Mouse (Mus musculus) midbrain, embryonic 12.5 days (tissue): ENCODE results near the gene Olfr624. TPM values are rescaled to one million over a fixed set of nuclear protein-coding genes. Genes with fewer than 3 reads are reported as not detected.
"Not testable (repeated sequence)": the region's sequence is repeated elsewhere in the genome, so short reads cannot be mapped to it uniquely, and the experiment has no call there.

Source experiments
- ATAC-seq: fragments of 200-750 bp; cut with Nextera tagmentation; 2 replicates; pipeline ENCODE4 v1.8.0; 2017; ENCODE audit warnings: low read depth, moderate TSS enrichment, moderate library complexity; ENCODE audit not compliant: low FRiP score
- H3K27ac ChIP-seq: fragments of 300-500 bp; sonication (generic); replicated peaks from 2 replicates; pipeline ENCODE4 v1.5.1; 2016; ENCODE audit warnings: mild to moderate bottlenecking
- H3K27me3 ChIP-seq: fragments of 300-500 bp; sonication (generic); 2 replicates; pipeline ENCODE4 v1.6.1; 2016; ENCODE audit warnings: mild to moderate bottlenecking
- H3K36me3 ChIP-seq: fragments of 300-500 bp; sonication (generic); 2 replicates; pipeline ENCODE4 v1.6.1; 2016
- H3K4me1 ChIP-seq: fragments of 300-500 bp; sonication (generic); 2 replicates; pipeline ENCODE4 v1.6.1; 2016
- H3K4me2 ChIP-seq: fragments of 300-500 bp; sonication (generic); replicated peaks from 2 replicates; pipeline ENCODE4 v1.6.1; 2016; ENCODE audit warnings: mild to moderate bottlenecking, moderate library complexity
- H3K4me3 ChIP-seq: fragments of 300-500 bp; sonication (generic); 2 replicates; pipeline ENCODE4 v1.5.1; 2016; ENCODE audit warnings: mild to moderate bottlenecking
- H3K9ac ChIP-seq: fragments of 300-500 bp; sonication (generic); replicated peaks from 2 replicates; pipeline ENCODE4 v1.6.1; 2016; ENCODE audit warnings: mild to moderate bottlenecking, moderate library complexity
- H3K9me3 ChIP-seq: fragments of 300-500 bp; sonication (generic); 2 replicates; pipeline ENCODE4 v1.6.1; 2016; ENCODE audit warnings: mild to moderate bottlenecking
- WGBS: fragments of 180-500 bp; shearing (Covaris S2); methylation state at CpG from one replicate; pipeline ENCODE4 v1.1.7; 2016; 5-methylcytosine and 5-hydroxymethylcytosine counted together
- polyA plus RNA-seq: library from polyadenylated mRNA; unstranded; fragments of >200 nt; fragmentation: Nextera tagmentation; extraction: Ambion mirVana; gene quantifications from 2 replicates; pipeline ENCODE4 v1.2.1, GENCODE M21; 2016

The Olfr624 gene
- polyA plus RNA-seq = not detected in 2 replicates

DNA sequence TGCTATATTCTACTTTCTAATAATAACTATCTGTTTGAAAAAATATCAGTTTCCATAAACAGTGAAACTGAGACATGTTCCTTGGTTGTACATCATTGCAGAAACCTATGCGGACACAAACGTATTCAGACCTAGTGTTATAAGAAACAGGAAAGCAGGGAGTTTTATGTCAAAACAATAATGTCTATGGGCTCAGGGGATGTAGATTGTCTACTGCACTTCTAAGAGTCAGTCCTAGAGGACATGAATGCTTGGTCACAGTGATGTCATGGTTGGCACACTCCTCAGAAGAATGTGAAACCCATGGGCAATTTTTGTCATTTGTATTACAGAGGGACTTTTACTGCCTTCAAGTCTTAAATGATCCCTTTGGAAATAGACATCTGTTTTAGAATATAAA is at the start of gene Olfr624:
Gene Olfr624 (minus strand): TSS at position 101 of the 400 bp plus-strand sequence.
- WGBS = 95% methylated on average over 2 of the region's 2 CpGs
- Histone ChIP-seq H3K9me3 (no peaks in the 10 kb centered on the region), H3K27me3 (no peaks in the 10 kb centered on the region), H3K36me3 (no peaks in the 10 kb centered on the region), H3K27ac (no peak within 1 kb of the TSS), H3K4me1 (no peaks in the 10 kb centered on the region), H3K4me2 (no peak within 1 kb of the TSS), H3K9ac (no peak within 1 kb of the TSS), H3K4me3 (no peak within 1 kb of the TSS)
- ATAC-seq = no peak

DNA sequence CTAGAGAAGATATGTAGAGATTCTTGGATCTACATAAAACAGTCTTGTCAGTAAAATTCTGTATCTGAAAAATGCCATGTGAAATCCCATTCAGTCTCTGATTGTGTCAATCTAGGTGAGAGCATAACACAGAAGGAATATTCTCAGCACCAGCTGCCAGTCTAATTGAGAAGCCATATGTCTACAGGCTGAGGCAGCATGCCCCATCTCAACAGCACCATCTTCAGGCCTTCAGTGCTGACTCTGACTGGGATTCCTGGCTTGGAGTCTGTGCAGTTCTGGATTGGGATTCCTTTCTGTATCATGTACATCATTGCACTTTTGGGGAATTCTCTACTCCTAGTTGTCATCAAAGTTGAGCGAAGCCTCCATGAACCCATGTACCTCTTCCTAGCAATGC is 45.4 kb upstream of the Olfr624 start:
- H3K27ac ChIP-seq, H3K36me3 ChIP-seq, H3K4me3 ChIP-seq, H3K9me3 ChIP-seq, H3K27me3 ChIP-seq, H3K4me1 ChIP-seq, ATAC-seq, H3K9ac ChIP-seq, H3K4me2 ChIP-seq: not testable (repeated sequence)
- 100% methylated on average over 1 of the region's 1 CpGs for WGBS

GRCm38 (mm10) chr7:103714371-103714770 is 43.4 kb upstream of the Olfr624 start, which contains the start of gene Olfr243:
TSS of gene Olfr243 (plus strand) at chr7:103714671.
- H3K4me2 ChIP-seq = no peak within 1 kb of the TSS
- no peak for ATAC-seq
- no peak within 1 kb of the TSS for H3K4me3 ChIP-seq
- no peaks in the 10 kb centered on the region for H3K27me3 ChIP-seq
- no peak within 1 kb of the TSS for H3K27ac ChIP-seq
- no peaks in the 10 kb centered on the region for H3K9me3 ChIP-seq
- H3K4me1 ChIP-seq = no peaks in the 10 kb centered on the region
- no peak within 1 kb of the TSS for H3K9ac ChIP-seq
- H3K36me3 ChIP-seq = no peaks in the 10 kb centered on the region

GRCm38 (mm10) chr7:103712024-103712423 is 41.0 kb upstream of the Olfr624 start:
- WGBS = 29% methylated on average over 2 of the region's 2 CpGs
- H3K36me3 ChIP-seq = no peaks in the 10 kb centered on the region
- no peak overlapping the region for H3K9ac ChIP-seq
- no peaks in the 10 kb centered on the region for H3K4me1 ChIP-seq
- H3K27ac ChIP-seq = no peak overlapping the region
- no peaks in the 10 kb centered on the region for H3K27me3 ChIP-seq
- no peak for ATAC-seq
- H3K9me3 ChIP-seq = no peaks in the 10 kb centered on the region
- no peak overlapping the region for H3K4me3 ChIP-seq
- no peak overlapping the region for H3K4me2 ChIP-seq

DNA sequence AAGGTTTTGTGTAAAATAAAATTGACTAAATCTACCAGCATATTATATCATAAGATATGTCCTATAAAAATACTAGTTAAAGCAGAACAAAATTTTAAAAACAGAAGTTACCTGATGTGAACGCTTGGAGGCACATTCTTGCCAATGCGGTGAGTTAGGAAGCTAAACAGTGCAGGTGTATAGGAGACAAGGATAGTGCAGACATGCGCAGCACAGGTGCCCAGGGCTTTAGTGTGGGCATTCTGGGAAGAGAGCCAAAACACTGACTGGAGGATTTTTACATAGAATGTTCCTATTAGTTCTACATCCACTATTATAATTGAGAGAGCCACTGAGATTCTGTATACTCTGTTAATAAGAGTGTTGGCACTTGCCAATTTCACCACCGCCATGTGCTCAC is 28.5 kb upstream of the Olfr624 start:
- Histone ChIP-seq H3K9ac (no peak overlapping the region), H3K4me1 (no peaks in the 10 kb centered on the region), H3K27ac (no peak overlapping the region), H3K4me3 (no peak overlapping the region), H3K27me3 (no peaks in the 10 kb centered on the region), H3K4me2 (no peak overlapping the region), H3K9me3 (no peaks in the 10 kb centered on the region), H3K36me3 (no peaks in the 10 kb centered on the region)
- no peak for ATAC-seq
- WGBS = 90% methylated on average over 4 of the region's 4 CpGs

GRCm38 (mm10) chr7:103682420-103682819 is 11.4 kb upstream of the Olfr624 start, which contains the start of gene Olfr625-ps1:
TSS of gene Olfr625-ps1 (plus strand) at chr7:103682720.
- H3K27ac ChIP-seq = no peak within 1 kb of the TSS
- H3K4me1 ChIP-seq = no peaks in the 10 kb centered on the region
- H3K27me3 ChIP-seq = no peaks in the 10 kb centered on the region

GRCm38 (mm10) chr7:103663598-103663997 is 7.4 kb downstream of the Olfr624 start, which contains the start of gene Olfr623:
TSS of gene Olfr623 (minus strand) at chr7:103663698.
- no peaks in the 10 kb centered on the region for H3K36me3 ChIP-seq
- H3K4me2 ChIP-seq = no peak within 1 kb of the TSS
- no peaks in the 10 kb centered on the region for H3K9me3 ChIP-seq
- no peaks in the 10 kb centered on the region for H3K4me1 ChIP-seq
- H3K4me3 ChIP-seq = no peak within 1 kb of the TSS
- H3K27me3 ChIP-seq = no peaks in the 10 kb centered on the region
- H3K9ac ChIP-seq = no peak within 1 kb of the TSS
- no peak for ATAC-seq
- no peak within 1 kb of the TSS for H3K27ac ChIP-seq

More at GRCm38 (mm10) chr7:103682420-103682819, 11.4 kb upstream of the Olfr624 start, which contains the start of gene Olfr625-ps1:
- Histone ChIP-seq H3K4me2 (no peak within 1 kb of the TSS), H3K9ac (no peak within 1 kb of the TSS), H3K9me3 (no peaks in the 10 kb centered on the region), H3K4me3 (no peak within 1 kb of the TSS), H3K36me3 (no peaks in the 10 kb centered on the region)
- ATAC-seq = no peak

DNA sequence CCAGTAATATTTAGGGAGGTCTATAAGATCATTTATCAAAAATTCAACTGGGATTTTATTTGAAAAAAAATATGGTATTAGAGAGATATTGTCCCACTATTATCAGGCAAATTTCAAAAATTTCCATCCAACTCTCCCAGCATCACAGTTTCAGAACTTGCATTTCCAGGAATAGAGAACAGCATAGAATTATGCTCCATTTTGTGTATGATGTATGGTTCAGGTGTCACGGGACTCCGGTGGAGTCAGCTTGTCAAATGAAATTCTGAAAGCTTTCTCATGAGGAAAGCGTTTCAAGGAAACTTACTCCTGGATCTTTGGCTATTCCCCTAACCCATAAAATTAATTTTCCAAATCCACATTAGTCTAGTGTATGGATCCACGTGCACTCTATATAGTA is 26.9 kb downstream of the Olfr624 start:
- H3K4me1 ChIP-seq = no peaks in the 10 kb centered on the region
- H3K27me3 ChIP-seq = no peaks in the 10 kb centered on the region
- H3K27ac ChIP-seq = no peak overlapping the region
- no peak overlapping the region for H3K9ac ChIP-seq
- ATAC-seq = no peak
- no peaks in the 10 kb centered on the region for H3K36me3 ChIP-seq
- WGBS = 90% methylated on average over 4 of the region's 4 CpGs
- H3K9me3 ChIP-seq = no peaks in the 10 kb centered on the region
- no peak overlapping the region for H3K4me3 ChIP-seq
- H3K4me2 ChIP-seq = no peak overlapping the region

GRCm38 (mm10) chr7:103642602-103643001 is 28.4 kb downstream of the Olfr624 start, which contains the start of gene Olfr622:
TSS of gene Olfr622 (minus strand) at chr7:103642702.
- no peak within 1 kb of the TSS for H3K4me2 ChIP-seq

GRCm38 (mm10) chr7:103636795-103637194 is 34.2 kb downstream of the Olfr624 start:
- Histone ChIP-seq H3K9ac (no peak overlapping the region), H3K4me2 (no peak overlapping the region), H3K27me3 (no peaks in the 10 kb centered on the region), H3K9me3 (no peaks in the 10 kb centered on the region), H3K27ac (no peak overlapping the region), H3K36me3 (no peaks in the 10 kb centered on the region), H3K4me3 (no peak overlapping the region), H3K4me1 (no peaks in the 10 kb centered on the region)
- no peak for ATAC-seq

More at GRCm38 (mm10) chr7:103642602-103643001, 28.4 kb downstream of the Olfr624 start, which contains the start of gene Olfr622:
- no peaks in the 10 kb centered on the region for H3K27me3 ChIP-seq
- no peak within 1 kb of the TSS for H3K9ac ChIP-seq
- H3K4me3 ChIP-seq = no peak within 1 kb of the TSS
- ATAC-seq = no peak
- no peaks in the 10 kb centered on the region for H3K4me1 ChIP-seq
- H3K27ac ChIP-seq = no peak within 1 kb of the TSS
- 83% methylated on average over 1 of the region's 1 CpGs for WGBS
- no peaks in the 10 kb centered on the region for H3K9me3 ChIP-seq
- no peaks in the 10 kb centered on the region for H3K36me3 ChIP-seq

Other genes with a start within 250 kb of the Olfr624 start
- not detected in 2 replicates for gene Olfr605, start 225.8 kb downstream of the Olfr624 start, polyA plus RNA-seq
- not detected in 2 replicates for gene Olfr606, start 222.1 kb downstream of the Olfr624 start, polyA plus RNA-seq
- gene Olfr607, start 207.0 kb downstream of the Olfr624 start, polyA plus RNA-seq = not detected in 2 replicates
- gene Olfr608, start 201.3 kb downstream of the Olfr624 start, polyA plus RNA-seq = not detected in 2 replicates
- gene Olfr609, start 173.1 kb downstream of the Olfr624 start, polyA plus RNA-seq = not detected in 2 replicates
- gene Olfr610, start 159.1 kb downstream of the Olfr624 start, polyA plus RNA-seq = not detected in 2 replicates
- not detected in 2 replicates for gene Olfr611, start 150.3 kb downstream of the Olfr624 start, polyA plus RNA-seq
- not detected in 2 replicates for gene Olfr612, start 128.5 kb downstream of the Olfr624 start, polyA plus RNA-seq
- gene Olfr613, start 123.1 kb downstream of the Olfr624 start, polyA plus RNA-seq = not detected in 2 replicates
- not detected in 2 replicates for gene Olfr615, start 115.1 kb downstream of the Olfr624 start, polyA plus RNA-seq
- not detected in 2 replicates for gene Olfr616, start 102.0 kb downstream of the Olfr624 start, polyA plus RNA-seq
- not detected in 2 replicates for gene Olfr617, start 98.1 kb downstream of the Olfr624 start, polyA plus RNA-seq
- gene Olfr618, start 81.1 kb downstream of the Olfr624 start, polyA plus RNA-seq = not detected in 2 replicates
- not detected in 2 replicates for gene Olfr619, start 70.6 kb downstream of the Olfr624 start, polyA plus RNA-seq
- not detected in 2 replicates for gene Olfr620, start 58.7 kb downstream of the Olfr624 start, polyA plus RNA-seq
- not detected in 2 replicates for gene Olfr622, start 28.5 kb downstream of the Olfr624 start, polyA plus RNA-seq
- gene Olfr623, start 7.5 kb downstream of the Olfr624 start, polyA plus RNA-seq = not detected in 2 replicates
- not detected in 2 replicates for gene Olfr625-ps1, start 11.5 kb upstream of the Olfr624 start, polyA plus RNA-seq
- not detected in 2 replicates for gene Olfr243, start 43.5 kb upstream of the Olfr624 start, polyA plus RNA-seq
- gene Olfr628, start 59.2 kb upstream of the Olfr624 start, polyA plus RNA-seq = not detected in 2 replicates
- not detected in 2 replicates for gene Olfr629, start 73.8 kb upstream of the Olfr624 start, polyA plus RNA-seq
- gene Olfr630, start 86.1 kb upstream of the Olfr624 start, polyA plus RNA-seq = not detected in 2 replicates
- not detected in 2 replicates for gene Olfr69, start 100.4 kb upstream of the Olfr624 start, polyA plus RNA-seq
- gene Olfr68, start 108.5 kb upstream of the Olfr624 start, polyA plus RNA-seq = not detected in 2 replicates
- gene Olfr67, start 120.6 kb upstream of the Olfr624 start, polyA plus RNA-seq = not detected in 2 replicates
- 769 and 928 TPM in 2 replicates for gene Hbb-bt, start 142.8 kb upstream of the Olfr624 start, polyA plus RNA-seq
- 643 and 809 TPM in 2 replicates for gene Hbb-bs, start 156.9 kb upstream of the Olfr624 start, polyA plus RNA-seq
- gene Hbb-bh2, start 169.3 kb upstream of the Olfr624 start, polyA plus RNA-seq = not detected in 2 replicates
- 623 and 675 TPM in 2 replicates for gene Hbb-bh1, start 172.0 kb upstream of the Olfr624 start, polyA plus RNA-seq
- gene Hbb-y, start 182.0 kb upstream of the Olfr624 start, polyA plus RNA-seq = 8,301 and 9,167 TPM in 2 replicates
- gene Olfr66, start 215.1 kb upstream of the Olfr624 start, polyA plus RNA-seq = not detected in 2 replicates
- not detected in 2 replicates for gene Olfr64, start 223.3 kb upstream of the Olfr624 start, polyA plus RNA-seq
- not detected in 2 replicates for gene Olfr65, start 232.3 kb upstream of the Olfr624 start, polyA plus RNA-seq